Mouse (Mus musculus): ENCODE measurements around the gene Tmem161b.
"Not testable (repeated sequence)": the region's sequence is repeated elsewhere in the genome, so short reads cannot be mapped to it uniquely, and the experiment has no call there.

The Tmem161b gene

GRCm38 (mm10) chr13:84221820-84222681, at the start of gene Tmem161b:
TSS of gene Tmem161b (plus strand) at chr13:84222296.
- DNase-seq = peak; percentile 91

DNA sequence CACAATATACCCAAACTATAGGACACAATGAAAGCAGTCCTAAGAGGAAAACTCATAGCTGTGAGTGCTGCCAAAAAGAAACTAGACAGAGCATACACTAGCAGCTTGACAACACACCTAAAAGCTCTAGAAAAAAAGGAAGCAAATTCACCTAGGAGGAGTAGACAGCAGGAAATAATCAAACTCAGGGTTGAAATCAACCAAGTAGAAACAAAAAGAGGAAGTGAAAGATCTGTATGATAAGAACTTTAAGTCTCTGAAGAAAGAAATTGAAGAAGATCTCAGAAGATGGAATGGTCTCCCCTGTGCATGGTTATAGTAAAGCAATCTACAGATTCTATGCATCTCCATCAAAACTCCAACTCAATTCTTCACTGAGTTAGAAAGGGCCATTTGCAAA, 36.3 kb upstream of the Tmem161b start:
- not testable (repeated sequence) for DNase-seq

DNA sequence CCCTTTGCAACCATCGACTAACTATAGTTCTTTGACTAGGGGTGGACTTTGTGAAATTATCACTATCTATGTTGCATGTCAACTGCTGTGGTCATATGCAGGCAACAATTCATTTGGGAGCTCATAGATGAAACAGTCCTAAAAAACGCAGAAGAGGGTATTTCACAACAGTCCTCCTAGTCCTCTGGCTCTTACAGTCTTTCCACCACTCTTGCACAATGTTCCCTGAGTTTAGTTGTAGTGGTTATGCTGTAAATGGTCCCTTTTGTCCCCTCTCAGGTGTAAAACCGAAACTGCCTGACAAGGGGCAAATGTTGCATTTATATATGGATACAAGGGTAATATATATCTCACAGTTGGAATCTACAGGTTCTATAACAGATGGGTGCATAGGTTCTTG, 29.4 kb upstream of the Tmem161b start:
- no peak for DNase-seq

- DNase-seq = no peak
Observed at GRCm38 (mm10) chr13:84222682-84222992, 541 bp downstream of the Tmem161b start.

- DNase-seq = no peak
Observed at GRCm38 (mm10) chr13:84223018-84223417, 922 bp downstream of the Tmem161b start.

DNA sequence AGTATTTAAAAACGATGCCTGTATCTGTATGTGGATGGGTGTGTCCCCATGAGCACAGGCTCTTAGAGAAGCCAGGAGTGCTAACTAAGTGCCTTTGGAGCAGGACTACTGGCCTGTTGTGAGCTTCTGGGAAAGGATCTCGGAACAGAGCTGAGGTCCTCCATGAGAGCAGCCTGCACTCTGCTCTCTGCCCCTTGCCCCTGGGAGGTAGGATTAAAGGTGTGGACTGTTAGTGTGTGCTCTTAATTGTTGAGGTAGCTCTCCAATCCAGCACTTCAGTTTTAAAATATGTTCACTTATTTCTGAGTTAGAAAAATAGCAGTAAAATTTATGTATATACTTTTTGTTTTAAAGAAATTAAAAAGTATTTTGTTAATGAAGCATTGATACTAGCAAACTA, 11.9 kb downstream of the Tmem161b start:
- no peak for DNase-seq

DNA sequence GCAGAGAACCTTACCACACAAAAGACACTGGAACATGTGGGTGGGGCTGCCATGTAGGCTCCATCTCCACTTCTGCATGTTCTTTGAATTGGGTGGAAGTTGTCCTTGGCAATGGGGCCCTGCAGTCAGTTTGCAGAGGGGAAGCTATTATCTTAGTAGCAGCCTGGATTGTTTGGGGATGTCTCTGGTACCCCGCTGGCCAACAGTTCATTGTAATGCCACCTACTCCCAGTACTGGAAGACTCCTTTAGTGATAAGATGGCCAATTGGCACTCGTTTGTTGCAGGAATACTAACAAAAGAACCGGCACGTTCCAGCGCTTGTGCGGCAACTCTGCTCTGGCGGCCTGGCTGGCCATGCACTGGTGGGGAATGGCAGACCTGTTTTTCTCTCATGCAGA, 14.7 kb downstream of the Tmem161b start:
- DNase-seq = no peak

- DNase-seq = no peak
Observed at GRCm38 (mm10) chr13:84238184-84238583, 16.1 kb downstream of the Tmem161b start.

GRCm38 (mm10) chr13:84248065-84248464, 26.0 kb downstream of the Tmem161b start:
- DNase-seq = no peak

GRCm38 (mm10) chr13:84251295-84251694, 29.2 kb downstream of the Tmem161b start:
- DNase-seq = no peak

GRCm38 (mm10) chr13:84255047-84255446, 33.0 kb downstream of the Tmem161b start:
- no peak for DNase-seq

GRCm38 (mm10) chr13:84264418-84264817, 42.3 kb downstream of the Tmem161b start:
- DNase-seq = not testable (repeated sequence)

DNA sequence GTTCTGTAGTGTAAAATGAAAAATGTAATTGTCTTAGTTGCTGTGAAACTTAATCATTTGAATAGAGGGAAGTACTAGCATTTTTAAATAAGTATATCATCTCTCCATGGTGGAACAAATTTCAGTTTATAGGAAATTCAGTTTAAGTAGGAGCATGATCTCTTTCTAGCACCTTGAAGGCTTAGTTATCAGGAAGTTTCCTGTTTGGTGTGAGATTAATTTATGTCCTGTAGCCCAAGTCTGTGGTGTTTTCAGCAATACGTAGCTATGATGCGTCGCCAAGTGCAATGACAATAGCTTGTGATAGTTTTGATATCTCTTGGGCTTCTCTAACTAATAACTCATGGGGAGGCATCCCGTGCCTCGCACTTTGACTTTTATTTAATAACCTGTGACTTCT, 54.1 kb downstream of the Tmem161b start:
- no peak for DNase-seq

DNA sequence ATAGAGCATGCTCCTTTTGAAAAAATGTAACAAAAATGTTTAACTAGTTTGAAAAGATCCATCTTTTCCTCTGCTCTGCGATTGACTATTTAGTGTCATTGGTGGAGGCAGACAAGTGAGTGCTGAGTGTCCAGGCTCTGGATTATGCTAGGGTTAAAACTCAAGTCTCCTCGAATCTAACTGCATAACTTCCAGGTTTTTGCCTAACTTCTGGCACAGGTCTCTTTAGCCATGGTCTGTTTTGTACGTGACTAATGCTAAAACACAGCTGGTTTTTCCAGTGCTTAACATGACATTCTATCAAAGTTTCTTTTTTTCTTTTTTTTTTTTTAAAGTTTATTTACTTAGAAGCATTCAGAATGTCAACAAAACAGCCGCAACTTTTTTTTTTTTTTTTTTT, 58.3 kb downstream of the Tmem161b start:
- no peak for DNase-seq

- DNase-seq = no peak
Observed at GRCm38 (mm10) chr13:84282966-84283365, 60.9 kb downstream of the Tmem161b start.

GRCm38 (mm10) chr13:84284764-84285558, 62.9 kb downstream of the Tmem161b start:
- DNase-seq = no peak

DNA sequence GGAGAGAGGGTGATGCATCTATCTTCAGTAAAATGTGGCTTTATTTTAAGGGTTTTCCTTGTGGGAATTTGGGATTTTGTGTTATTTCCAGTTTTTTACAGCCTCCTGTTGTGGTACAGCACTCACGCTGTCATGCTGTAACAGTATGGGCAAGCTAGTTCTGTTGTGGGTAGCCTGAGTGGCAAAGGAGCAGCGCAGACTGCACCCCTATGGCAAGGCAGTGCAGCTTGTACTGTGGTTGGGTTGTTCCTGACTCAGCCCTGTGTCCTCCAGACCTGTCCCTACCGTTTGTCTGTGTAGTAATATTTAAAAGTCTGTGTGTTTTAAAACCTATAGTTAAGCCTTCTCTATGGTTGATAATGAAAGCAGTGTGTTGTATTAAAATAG, 63.5 kb downstream of the Tmem161b start:
- no peak for DNase-seq

GRCm38 (mm10) chr13:84299445-84300053, 77.5 kb downstream of the Tmem161b start:
- DNase-seq = no peak

- DNase-seq = no peak
Observed at GRCm38 (mm10) chr13:84343272-84343671, 121.2 kb downstream of the Tmem161b start.

GRCm38 (mm10) chr13:84343691-84344495, 121.8 kb downstream of the Tmem161b start:
- no peak for DNase-seq

DNA sequence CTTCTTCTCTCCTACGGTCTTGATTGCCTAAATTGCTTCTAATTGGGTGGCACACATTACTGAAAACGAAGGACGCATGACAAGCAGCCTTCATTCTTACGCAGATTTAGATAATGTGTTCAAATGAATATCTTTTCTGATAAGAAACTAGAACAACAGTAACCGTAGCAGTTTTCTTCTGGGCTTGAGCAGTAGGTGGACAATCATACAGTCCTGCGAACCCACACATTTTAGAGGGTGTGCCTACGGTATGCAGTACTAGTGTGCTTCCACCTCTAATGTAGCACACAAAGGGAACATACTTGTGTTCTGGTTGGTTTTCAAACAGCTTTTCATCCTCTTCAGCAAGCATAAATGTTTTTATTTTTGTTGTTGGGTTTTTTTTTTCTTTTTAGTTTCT, 122.6 kb downstream of the Tmem161b start:
- DNase-seq = no peak

DNA sequence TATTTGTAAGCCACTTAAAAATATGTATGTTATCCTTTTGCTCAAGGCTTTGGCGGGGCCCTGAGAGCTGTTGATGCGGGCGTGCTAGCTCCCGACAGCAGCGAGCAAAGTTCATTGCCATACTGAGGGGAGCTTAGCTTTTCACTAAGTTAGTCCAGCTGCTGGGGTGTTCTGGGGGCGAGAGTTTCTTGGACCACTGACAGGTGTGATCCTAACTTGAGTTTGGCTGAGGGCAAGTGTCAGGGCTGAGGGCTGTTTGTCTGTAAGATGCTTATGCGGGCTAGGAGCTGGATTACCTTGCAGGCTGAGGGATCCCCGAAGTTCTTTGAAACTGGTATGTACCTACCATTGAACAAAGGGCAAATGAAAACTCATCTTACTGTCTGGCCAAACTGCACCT, 123.0 kb downstream of the Tmem161b start:
- no peak for DNase-seq
